Mouse (Mus musculus): ENCODE data around the gene Apbb2.

Apbb2 gene

GRCm38 (mm10) chr5:66475824-66476223 lies 142.8 kb downstream of the Apbb2 start:
- no peak for DNase-seq (ENCODE audit: low spot score)

DNA sequence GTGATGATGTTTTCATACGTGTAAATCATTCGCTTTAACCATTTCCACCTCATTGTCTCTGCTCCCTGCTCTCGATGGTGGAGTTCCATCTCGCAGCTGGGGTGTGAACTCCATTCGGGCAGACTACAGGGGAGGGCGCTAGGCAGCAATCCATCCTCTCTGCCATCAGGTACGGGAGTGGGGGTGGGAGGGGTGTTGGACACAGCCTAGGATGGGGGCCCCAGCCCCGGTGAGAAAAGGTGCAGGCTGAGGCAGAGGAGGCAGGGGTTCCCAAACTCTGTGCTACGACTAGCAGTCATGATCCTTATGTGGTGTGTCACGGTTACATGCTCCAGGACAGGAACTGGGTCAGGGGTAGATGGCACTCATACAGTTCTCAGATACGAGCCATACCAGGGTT lies 144.4 kb downstream of the Apbb2 start:
- DNase-seq (ENCODE audit: low spot score) = no peak

DNA sequence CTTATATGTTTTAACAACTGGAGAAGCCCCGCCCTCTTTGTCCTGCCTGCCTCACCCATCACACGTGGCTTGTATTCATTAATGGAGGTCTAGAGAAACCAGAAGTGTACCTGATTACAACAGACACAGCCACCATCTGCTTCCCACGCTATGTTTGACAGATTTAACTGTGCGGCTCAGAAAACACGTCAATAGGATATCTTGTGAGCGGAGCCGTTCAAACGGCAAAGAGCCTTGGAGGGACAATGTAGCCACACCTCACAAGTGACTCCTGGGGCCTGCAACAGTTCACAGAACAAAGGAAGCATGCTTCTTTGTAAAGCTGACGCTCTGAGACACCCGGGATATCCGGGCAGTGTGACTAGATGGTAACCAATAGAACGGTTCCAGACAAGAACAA lies 145.0 kb downstream of the Apbb2 start:
- peak; percentile 42 for DNase-seq (ENCODE audit: low spot score)

GRCm38 (mm10) chr5:66470837-66471236 lies 147.7 kb downstream of the Apbb2 start:
- no peak for DNase-seq (ENCODE audit: low spot score)

DNA sequence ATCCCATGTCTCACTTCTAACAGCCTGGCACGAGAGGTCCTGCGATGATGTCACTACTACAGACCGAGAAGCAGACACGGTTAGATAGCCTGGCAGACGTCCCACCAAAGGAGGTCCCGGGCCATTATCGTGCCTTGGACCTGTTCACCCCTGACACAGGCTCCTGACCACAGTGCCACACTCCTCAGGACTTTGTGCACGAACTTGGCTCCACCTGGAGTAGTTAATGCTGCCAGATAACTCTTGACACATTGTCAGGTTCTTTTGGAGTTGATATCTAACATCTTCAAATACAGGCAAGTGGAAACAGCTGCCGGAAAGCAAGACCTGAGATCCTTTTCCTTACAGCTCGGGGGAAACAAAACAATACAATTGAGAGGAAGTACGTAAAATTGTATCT lies 148.9 kb downstream of the Apbb2 start:
- no peak for DNase-seq (ENCODE audit: low spot score)

- no peak for DNase-seq (ENCODE audit: low spot score)
Measured at GRCm38 (mm10) chr5:66468331-66469001, 150.1 kb downstream of the Apbb2 start.

GRCm38 (mm10) chr5:66462665-66463064 lies 155.9 kb downstream of the Apbb2 start:
- DNase-seq (ENCODE audit: low spot score) = no peak

DNA sequence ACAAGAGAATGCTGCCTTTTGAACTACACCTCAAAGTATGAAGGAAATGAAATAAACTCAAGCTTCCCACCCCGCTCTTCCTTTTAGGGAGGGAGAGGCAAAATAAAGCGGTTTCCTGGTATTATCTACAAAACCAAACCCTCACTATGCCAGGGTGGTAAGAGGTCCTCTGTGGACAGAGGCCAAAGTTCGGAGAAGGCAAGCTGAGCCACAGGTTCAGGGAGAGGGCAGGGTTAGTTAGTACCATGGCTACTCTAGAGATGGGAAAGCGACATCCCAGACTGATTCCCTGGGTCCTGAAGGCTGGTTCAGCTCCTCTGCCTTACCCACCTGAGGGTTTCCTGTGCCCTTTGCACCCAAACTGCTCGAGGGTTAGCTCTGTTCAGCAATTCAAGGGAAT lies 159.7 kb downstream of the Apbb2 start:
- no peak for DNase-seq (ENCODE audit: low spot score)

- no peak for DNase-seq (ENCODE audit: low spot score)
Measured at GRCm38 (mm10) chr5:66455271-66455670, 163.3 kb downstream of the Apbb2 start.

DNA sequence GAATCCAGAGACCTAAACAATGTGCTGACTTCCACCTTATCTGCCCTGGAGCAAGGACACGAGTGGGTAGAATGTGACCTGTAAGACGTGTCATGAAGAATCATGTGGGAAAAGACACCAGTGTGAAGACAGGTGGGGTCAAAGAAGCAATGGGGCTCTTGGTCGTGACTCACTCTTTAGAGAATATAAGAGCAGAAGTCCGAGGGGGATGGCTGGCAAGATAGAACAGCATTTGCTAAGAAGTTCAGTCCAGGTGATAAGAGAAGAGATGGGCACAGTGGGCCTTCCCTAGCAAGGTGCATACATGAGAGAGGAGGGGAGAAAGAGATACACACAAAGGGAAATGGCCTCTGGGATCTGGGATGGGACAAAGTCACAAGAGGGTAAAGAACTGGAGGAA lies 163.8 kb downstream of the Apbb2 start:
- no peak for DNase-seq (ENCODE audit: low spot score)

GRCm38 (mm10) chr5:66453106-66453505 lies 165.5 kb downstream of the Apbb2 start:
- no peak for DNase-seq (ENCODE audit: low spot score)

GRCm38 (mm10) chr5:66451561-66451960 lies 167.0 kb downstream of the Apbb2 start:
- DNase-seq (ENCODE audit: low spot score) = no peak

DNA sequence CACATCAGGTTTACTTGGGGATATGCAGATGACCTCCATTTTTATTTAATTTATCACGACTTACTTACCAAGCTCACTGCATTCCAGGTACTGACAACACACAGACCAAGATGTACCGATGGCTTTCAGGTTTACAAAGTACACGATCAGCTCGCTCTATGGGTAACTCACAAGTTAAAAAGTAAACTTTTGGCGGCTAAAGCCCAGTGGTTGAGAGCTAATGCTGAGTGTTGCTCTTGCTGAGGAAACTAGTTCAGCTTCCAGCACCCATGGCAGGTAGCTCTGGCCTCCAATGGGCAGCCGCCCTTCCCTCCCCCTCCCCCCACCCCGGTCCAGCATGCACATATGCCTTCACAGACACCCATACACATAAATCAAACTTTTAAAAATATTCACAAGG lies 173.1 kb downstream of the Apbb2 start:
- DNase-seq (ENCODE audit: low spot score) = no peak

DNA sequence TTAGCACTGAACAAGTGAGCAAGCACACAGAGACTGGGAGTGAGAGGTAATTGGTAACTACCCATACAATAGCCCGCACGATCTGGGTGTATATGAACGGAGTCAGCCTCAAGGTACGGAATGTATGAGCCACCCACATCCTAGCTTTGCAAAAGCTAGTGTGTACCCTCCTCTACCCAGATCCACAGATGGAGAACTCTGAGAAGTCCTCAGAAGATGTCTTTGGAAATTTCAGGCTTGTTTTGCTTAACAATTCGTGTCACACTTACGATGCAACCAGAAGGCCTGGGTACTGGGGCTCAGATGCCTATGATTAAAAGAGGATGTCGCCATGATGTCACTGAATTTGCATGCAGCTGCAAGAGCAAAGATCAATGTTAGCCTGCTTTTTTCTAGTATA lies 176.3 kb downstream of the Apbb2 start:
- no peak for DNase-seq (ENCODE audit: low spot score)

DNA sequence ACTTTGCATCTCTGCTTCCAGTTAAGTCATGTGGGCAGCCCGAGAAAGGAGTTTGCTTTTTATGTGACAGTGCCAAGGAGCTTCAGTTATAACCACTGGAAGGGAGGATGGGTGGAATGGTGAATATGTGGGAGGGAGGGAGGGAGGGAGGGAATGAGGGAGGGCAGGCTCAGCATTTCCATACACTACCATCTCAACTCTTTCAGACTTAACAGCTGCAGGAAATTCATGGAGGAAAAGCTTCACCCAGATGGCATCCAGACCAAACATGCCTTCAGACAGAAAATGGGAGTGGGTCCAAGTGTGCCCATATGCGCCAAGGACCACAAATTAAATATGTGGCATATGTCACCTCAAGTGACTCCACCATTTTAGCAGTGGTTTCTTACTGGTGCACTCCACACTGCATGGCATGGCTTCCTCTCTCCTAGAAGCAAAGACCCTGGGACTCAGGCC lies 181.8 kb downstream of the Apbb2 start:
- DNase-seq (ENCODE audit: low spot score) = no peak

DNA sequence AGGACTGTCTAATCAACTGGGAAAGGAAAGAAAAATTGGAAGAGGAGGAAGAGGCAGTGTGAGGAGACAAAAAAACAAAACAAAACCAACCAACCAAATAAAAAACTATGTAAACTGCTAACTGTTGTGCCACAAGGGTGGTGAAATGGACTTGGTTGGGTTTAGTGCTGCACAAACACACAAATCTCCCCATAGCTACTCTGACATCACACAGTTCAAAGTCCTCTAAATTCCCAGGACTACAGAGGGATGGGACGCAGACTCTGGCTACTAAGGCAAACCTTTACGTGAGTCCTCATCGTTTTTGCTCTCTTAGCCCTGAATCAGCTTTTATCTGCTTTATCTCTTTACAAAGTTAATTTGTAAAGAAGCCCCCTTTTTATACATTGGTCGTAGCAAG lies 183.4 kb downstream of the Apbb2 start:
- DNase-seq (ENCODE audit: low spot score) = no peak

DNA sequence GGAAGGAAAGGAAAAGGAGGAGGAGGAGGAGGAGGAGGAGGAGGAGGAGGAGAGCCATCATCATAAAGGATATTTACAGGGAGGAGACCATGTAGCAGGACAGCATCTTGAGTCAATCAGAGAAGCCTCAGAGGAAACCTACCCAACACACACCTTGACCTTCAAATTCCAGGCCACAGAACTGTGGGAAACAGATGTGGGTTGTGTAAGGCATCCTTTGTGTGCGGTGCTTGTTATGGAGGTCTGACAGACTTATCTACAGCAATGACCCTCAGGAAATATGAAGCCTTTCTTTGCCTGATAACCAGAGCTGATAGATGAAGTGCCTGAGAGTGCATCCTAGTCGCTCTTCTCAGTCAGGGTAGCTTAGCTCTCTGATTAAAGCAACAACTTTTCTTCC lies 189.5 kb downstream of the Apbb2 start:
- no peak for DNase-seq (ENCODE audit: low spot score)

GRCm38 (mm10) chr5:66428071-66428470 lies 190.5 kb downstream of the Apbb2 start:
- peak; percentile 10 for DNase-seq (ENCODE audit: low spot score)

DNA sequence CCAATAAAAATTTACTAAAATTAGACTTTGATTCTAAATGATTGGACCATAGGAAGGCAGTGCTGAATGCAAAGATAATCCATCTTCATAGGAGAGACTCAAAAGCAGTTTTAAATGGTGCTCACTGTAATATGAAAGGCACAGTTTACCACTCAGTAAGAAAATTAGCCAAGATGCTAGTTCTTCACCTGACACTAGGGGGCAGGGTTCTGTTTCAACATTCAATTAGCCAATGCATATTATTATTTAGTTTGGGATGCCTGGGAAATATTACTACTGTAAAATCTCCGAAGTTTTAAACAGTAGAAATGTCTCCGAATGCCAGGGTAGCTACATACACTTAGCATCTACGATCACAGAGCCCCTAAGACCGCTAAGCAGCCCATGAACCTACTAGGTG lies 194.7 kb downstream of the Apbb2 start:
- DNase-seq (ENCODE audit: low spot score) = peak; percentile 68

- DNase-seq (ENCODE audit: low spot score) = no peak
Measured at GRCm38 (mm10) chr5:66423466-66423865, 195.1 kb downstream of the Apbb2 start.

DNA sequence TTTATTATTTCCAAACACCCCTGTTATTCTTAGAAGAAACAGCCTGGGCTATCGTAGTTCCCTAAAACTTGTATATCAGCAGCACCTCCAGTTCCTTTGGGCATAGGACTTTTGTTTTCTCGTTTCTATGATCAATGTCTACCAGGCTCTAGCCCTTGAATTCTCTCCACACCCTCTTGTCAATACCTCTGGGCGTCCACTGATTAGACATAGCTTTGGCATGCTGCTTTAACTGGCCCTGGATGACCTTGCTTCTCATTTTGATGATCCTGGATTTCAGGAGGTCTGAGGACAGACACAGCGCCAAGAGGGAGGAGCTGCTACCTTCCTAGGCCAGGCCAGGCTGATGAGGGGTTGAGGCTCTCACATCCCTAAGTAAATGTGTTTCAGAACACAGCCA lies 196.6 kb downstream of the Apbb2 start:
- DNase-seq (ENCODE audit: low spot score) = no peak

GRCm38 (mm10) chr5:66421230-66421629 lies 197.4 kb downstream of the Apbb2 start:
- no peak for DNase-seq (ENCODE audit: low spot score)

DNA sequence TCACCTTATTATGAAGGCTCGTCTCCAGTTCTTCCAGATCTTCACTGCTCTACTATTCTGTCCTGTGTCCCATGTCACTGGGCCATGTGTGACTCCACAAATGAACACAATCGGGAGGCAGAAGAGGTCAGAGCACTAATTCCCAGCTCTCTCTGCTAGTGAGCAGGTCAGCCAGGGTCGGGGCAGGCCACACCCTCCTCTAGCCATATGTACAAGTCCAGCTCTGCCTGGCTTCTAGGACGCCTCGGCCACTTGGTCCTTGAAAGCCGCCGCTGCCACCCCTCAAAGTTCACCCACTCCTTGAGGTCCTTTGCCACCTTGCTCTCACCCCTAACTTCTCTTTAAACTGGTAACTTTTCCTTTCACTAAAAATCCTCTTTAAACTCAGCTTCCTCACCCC lies 198.6 kb downstream of the Apbb2 start:
- DNase-seq (ENCODE audit: low spot score) = no peak

DNA sequence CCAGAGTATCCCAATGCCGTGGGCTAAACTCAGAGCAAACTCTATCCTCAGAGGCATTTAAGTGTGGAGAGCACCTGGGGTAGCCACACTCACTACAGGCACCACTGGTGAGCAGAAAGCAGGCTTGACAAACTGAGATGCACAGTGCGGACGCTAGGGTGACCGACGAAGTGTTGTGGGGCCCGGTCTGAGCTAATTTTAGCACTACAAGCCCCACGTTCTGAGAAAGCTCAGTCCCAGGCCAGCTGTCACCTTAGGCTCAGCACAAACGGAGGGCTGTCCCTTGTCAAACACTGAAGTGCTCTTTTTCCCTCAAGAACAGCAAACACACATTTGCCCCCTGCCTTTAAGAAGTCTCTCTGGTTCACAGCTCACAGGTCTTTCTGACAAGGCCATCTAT lies 201.3 kb downstream of the Apbb2 start:
- DNase-seq (ENCODE audit: low spot score) = no peak
